Mouse (Mus musculus) natural killer cell, adult 2 months (primary cell): Measurements from ENCODE around the gene Pmm1.
"Not testable (repeated sequence)": the region's sequence is repeated elsewhere in the genome, so short reads cannot be mapped to it uniquely, and the experiment has no call there.

Experiments used
- DNase-seq, 2 experiments: peaks; one replicate each; pipeline ENCODE4 v3.0.0; 2022; ENCODE audit warnings: low spot score in 2 of 2

Pmm1 gene

DNA sequence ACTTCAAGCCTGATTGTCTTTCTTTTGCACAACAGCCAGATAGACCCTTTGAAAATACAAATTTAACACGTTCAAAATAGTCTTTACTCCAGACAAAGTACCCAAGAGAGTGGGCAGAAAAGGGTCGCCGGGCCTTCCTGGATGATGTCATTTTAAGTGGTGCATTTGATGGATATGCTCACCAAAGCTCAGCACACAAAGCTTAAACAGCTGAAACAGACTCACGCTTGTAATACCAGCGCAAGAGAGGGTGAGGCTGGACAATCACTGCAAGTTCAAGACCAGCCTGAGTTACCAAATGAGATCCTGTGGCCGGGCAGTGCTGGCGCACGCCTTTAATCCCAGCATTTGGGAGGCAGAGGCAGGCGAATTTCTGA, 34.3 kb downstream of the Pmm1 start:
- no peak for DNase-seq

DNA sequence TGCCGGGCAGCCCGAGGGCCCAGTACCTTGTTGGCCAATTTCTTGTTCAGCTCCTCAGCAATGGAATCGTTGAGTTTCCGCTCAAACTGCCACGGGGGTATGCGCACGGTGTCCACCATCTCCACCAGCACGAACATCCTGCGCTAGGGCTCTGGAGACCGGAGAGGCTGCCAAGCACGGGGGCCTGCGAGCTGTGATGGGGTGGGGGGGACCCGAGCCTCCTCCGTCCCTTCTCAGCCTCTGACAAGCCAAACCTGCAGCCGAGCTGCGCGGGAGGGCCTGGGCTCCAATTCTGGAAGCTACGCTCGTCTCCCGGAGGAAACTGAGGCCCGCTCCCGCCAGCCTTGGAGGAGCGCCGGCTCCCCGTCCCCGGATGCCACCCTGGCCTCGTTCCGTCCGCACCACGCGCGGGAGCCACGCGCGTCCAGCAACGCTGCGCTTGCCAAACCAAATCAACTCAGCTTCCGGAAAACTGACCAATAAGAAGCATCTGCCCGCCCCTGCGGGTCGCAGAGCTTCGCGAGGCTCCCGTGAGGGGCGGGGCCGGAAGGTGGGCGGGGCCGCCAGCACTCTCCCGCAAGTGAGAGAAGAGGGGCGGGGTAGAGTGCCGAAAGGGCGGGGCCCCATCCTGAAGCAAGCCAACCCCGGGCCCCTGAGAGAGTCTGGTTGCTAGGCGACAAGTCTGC, 34.8 kb downstream of the Pmm1 start, which contains the start of gene Polr3h:
Gene Polr3h, minus strand, starts transcription at position 481 of the 686 bp plus-strand sequence.
- peak; percentile 90 to 95 for DNase-seq

DNA sequence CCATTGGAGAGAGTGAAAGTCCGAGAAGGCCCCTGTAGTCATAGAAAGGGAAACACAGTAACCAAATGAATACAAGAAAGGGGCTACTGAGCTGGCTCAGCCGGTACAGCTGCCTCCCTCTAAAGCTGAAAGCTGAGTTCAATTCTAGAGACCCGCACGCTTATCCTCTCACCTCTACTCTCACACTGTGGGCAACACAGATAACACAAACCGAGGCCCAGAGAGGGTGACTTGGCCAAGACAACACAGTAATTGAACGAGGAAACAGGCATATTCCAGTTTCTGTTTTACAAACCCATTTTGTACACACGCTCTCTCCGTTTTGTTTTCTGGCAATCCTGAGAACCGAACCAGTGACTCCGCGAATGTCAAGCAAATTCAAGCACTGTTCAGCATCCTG, 35.8 kb downstream of the Pmm1 start:
- no peak for DNase-seq

DNA sequence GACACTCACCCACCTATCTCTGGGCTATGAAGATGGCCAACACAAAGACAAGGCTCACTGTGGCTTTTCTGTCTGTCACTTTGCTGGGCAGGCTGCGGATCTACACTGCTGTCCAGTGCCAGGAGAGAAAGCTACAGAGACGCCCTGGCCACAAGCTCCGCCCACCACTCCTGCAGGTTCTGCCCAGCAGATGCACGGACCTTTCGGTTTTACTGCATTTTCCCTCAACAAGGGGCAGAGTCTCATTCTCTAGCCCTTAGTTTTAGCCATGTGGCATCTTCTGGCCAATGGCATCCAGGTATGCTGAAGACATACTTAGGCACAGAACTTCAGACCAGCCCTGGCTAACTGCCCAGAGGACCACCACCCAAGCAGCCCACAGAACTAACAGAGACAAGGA, 39.5 kb downstream of the Pmm1 start:
- DNase-seq = no peak

DNA sequence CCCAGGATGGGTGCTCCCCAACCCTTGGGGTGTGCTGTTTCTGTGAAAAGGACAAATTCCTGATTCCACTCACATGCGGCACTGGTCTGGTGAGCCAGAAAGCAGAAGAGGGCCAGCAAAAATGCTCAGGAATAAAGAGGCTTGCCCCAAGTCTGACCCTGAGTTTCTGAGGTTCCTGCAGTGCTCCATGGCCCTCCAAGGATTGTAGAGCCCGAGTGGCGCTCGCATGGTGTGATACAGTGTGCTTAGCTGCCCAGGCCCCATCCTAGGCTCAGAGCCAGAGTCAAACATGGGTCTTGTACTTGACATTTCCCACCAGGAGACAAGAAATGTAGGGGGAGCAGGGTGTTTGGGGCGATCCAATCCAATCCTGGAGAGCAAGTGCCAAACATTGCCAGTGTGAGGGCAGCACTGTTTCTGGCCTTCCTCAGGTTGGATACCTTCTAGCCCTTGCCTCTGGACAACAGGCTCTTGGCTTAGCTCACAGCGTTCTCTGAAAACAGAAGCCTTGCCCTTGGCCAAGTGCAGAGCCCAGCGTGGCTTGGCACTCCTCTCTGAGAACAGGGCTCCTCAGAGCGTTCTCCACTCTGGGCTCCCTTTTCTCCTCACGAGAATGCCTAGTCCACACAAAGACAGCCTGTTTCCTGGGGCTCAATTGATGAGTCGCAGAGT, 40.0 kb downstream of the Pmm1 start:
- DNase-seq = no peak

DNA sequence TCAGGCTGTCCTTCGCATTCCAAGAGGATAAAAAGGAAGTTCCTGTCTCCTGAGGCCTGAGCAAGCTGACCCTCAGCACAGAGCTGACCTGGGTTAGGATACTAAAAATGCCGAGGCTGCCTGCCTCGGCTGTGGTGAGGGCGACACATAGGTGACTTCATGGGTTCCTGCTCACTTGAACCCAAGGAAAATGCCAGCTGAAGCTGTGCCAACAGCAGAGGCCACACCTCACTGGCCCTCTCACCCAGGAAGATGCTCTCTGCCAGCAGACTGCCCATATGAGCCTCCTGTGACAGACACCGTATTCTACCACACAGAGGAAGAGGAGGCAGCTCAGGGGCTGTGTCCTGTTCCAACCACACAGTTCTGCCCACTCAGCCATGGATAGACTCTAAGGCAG, 41.7 kb downstream of the Pmm1 start:
- no peak for DNase-seq

DNA sequence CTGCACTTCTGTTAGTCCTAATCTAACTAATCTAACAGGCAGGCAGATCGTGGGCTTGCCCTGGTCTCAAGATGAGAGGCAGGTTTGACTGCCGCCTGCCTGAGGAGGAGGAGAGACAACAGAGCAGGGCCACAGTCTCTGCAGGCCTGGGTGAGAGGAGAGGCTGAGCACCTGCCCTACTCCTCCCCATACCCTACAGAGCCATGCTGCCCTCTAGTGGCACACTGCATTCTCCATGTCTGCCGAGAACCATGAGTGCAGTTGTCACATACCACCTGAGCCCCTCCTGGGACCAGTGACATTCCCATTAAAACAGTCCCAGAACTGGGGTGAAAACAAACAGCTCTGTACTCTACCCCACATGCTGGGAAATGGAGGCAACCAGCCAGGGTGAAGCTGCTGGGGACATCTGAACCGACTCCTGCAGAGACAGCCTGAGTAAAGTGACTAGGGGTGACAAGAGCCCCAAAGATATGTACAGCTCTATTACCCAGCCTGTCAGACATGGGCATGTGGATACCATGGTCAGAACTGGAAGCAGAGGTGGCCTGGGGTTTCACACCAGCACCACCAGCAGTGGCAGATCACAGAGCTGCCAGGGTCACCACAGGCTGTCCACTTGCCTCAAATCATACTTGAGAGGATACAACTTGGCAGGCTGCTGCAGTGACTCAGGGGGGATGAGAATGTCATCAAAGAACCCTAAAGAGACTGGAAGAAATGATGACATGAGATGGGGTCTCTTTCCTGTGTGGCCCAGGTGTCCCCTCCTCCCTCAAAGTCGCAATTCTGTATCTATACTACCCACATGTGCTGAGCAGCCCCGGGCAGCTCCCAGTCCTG, 42.9 kb downstream of the Pmm1 start:
- peak; percentile 39 to 68 for DNase-seq

DNA sequence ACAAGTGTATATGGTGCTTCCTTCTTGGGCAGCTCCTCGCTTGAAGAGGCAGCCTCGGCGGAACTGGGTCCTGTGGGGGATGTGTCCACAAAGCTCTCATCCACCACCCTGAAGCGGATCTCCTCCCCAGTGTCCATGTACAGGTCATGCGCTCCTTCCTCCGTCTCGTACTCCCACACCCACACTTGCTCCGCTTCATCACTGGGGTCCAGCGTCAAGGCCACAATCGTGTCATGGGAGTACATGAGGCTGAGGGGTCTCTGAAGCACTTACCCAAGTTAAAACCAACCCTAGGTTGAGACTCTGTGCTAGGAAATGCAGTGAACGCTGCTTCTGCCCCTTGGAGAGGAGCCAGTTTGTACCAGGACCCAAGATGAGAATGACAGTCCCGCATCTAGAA, 43.5 kb downstream of the Pmm1 start:
- DNase-seq = no peak

DNA sequence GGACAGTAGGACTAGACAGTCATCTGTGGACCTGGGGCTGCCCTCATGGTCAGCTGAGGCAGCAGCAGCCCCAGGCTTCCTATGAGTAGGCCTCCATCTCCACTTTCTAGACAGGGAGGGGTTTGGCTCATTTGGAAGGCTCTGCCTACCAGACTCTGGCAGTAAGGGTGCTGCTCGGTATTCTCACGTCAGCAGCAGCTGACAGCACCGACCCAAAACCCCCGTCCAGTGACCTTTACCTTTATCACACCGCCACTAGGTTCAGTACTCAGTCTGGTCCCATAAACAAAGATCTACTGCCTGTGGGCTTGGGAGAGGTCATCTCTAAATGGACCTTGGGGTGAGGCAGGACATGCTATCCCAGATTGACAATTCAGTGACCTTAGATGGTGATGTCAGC, 45.1 kb downstream of the Pmm1 start:
- DNase-seq = no peak

DNA sequence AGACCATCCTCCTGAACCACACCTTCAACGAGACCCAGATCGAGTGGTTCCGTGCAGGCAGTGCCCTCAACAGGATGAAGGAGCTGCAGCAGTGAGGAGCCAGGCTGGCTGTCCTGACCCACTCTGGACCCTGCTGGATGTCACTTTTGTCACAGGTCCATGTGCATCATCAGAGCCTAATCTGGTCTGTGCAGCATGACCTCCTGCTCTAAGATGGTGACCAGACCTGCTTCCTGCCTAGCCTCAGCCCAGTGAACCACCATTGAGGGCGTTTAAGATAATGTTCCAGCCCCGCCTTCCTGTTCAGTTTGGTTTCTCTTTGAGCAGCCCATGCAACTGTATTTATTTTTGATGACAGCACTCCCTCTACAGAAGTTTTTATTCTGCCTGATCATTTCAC, 46.1 kb downstream of the Pmm1 start:
- DNase-seq = no peak

DNA sequence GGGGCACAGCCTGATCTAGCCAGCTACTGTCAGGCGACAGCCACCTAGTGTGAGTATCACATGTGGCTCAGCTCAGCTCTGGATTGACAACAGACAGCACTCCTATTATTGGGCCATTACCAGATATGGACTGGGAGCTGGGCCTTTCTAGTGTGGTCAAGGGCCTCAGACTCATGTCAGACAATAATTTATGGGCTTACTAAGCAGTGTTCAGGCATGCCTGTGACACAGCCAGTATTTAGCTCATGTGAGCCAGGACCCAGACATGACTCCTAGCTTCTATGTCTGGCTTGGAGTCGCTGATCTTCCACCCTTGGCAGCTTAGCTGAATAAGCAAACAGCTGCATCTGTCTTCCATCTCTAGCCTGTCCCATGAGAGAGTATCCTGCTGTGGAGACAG, 48.2 kb downstream of the Pmm1 start:
- no peak for DNase-seq

DNA sequence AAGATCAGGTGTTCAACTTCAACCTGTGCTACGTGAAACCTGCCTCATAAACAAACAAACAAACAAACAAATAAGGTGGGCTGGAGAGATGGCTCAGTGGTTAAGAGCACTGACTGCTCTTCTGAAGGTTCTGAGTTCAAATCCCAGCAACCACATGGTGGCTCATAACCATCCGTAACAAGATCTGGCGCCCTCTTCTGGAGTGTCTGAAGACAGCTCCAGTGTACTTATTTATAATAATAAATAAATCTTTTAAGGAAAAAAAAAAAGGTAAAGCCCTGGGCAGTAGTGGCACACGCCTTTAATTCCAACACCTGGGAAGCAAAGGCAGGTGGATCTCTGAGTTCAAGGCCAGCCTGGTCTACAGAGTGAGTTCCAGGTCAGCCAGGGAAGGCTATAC, 52.0 kb downstream of the Pmm1 start:
- DNase-seq = not testable (repeated sequence)

DNA sequence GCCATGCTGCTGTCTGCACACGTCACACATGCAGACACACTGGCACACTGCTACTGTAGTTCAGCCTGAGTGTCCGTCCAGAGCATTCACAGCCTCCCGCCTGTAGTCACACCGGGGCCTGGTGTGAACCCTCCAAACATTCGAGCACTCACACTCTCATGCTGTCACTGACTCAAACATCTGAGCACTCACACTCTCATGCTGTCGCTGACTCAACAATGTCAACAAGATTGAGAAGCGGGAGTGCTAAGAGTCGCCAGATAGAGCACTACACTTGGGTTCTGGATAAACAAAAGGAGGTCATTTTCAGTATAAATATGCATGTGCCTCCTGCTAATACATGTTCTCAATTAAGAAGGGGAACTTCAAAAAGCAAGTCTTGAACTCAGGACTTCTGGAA, 52.8 kb downstream of the Pmm1 start:
- no peak for DNase-seq

DNA sequence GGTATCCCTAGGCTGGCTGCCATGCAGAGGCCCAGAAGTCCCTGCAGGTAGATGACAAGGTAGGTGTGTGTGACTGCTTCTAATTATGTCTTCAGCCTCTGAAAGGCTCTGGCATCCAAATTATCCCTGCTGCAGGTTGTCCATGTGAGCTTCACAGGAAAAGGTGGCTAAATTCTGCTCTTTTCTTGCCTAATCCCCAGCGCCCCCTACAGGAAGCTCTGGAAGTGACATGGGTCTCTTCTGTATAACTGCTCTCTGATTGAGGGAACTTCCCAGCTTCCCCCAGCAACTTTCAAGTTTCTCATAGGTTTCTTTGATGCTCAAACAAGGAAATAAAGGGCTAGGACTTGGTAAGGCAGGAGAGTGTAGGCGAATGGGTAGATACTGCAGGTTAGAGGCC, 55.8 kb downstream of the Pmm1 start:
- DNase-seq = peak; percentile 56 to 78
